Mouse (Mus musculus): ENCODE measurements around the gene Parp16.

DNA sequence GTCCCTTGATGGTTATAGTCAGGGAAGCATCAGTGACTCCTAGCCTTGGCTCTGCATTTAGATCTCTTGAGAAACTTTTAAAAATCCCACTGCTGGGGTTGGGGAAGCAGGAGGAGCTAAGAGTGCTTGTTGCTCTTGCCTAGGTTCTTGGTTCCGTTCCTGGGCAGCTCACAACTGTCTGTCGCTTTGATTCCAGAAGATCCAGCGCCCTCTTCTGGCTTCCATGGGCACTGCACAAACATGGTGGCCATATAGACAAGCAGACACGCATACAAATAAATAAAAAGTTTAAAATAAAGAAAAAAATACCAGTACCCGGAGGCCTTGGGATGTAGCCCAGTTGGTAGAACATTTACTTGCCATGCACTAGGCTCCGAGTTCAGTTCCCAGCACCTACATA lies 35.1 kb downstream of the Parp16 start:
- TF ChIP-seq CTCF (IDR thresholded peaks at IDR 0.05; ENCODE audit: extremely low read depth, insufficient read length, insufficient replicate concordance, low read depth, low read length) = peak; percentile 62; the same call in 1 of the 2 replicates
- no peak for TF ChIP-seq POLR2A (IDR thresholded peaks at IDR 0.05; ENCODE audit: low read depth, low read length)

Measured in small intestine, adult 2 months (tissue).